Mouse (Mus musculus) frontal cortex, postnatal 36 days (tissue): ENCODE results near the gene Gfm1.

ENCODE experiments used
- DNase-seq, 2 experiments: peaks; one replicate each; pipeline ENCODE4 v3.0.0; 2022; ENCODE audit warnings: low spot score in 2 of 2

Gene Gfm1

GRCm38 (mm10) chr3:67429999-67430380 is at the start of gene Gfm1:
Gene Gfm1 (plus strand): TSS chr3:67430096.
- DNase-seq: peak; percentile 89 to 90

- DNase-seq: no peak
Measured at GRCm38 (mm10) chr3:67429338-67429998, 428 bp upstream of the Gfm1 start.

- no peak for DNase-seq
Measured at GRCm38 (mm10) chr3:67434011-67434410, 4.1 kb downstream of the Gfm1 start.

GRCm38 (mm10) chr3:67447143-67447542 is 17.2 kb downstream of the Gfm1 start:
- DNase-seq: no peak

GRCm38 (mm10) chr3:67449660-67450059 is 19.8 kb downstream of the Gfm1 start:
- DNase-seq: peak in 1 of 2 experiments; percentile 33

- DNase-seq: no peak
Measured at GRCm38 (mm10) chr3:67450601-67451210, 20.8 kb downstream of the Gfm1 start.

- no peak for DNase-seq
Measured at GRCm38 (mm10) chr3:67459881-67460280, 30.0 kb downstream of the Gfm1 start.

GRCm38 (mm10) chr3:67462015-67462414 is 32.1 kb downstream of the Gfm1 start:
- no peak for DNase-seq

- no peak for DNase-seq
Measured at GRCm38 (mm10) chr3:67462578-67462977, 32.7 kb downstream of the Gfm1 start.

GRCm38 (mm10) chr3:67463001-67463400 is 33.1 kb downstream of the Gfm1 start:
- DNase-seq: no peak

GRCm38 (mm10) chr3:67463450-67464372 is 33.8 kb downstream of the Gfm1 start, which contains the start of gene Lxn:
Gene Lxn (minus strand): TSS chr3:67463926.
- peak; percentile 70 to 76 for DNase-seq

GRCm38 (mm10) chr3:67466576-67466975 is 36.7 kb downstream of the Gfm1 start:
- DNase-seq: no peak

GRCm38 (mm10) chr3:67467281-67467680 is 37.4 kb downstream of the Gfm1 start:
- DNase-seq: no peak

- no peak for DNase-seq
Measured at GRCm38 (mm10) chr3:67471408-67472127, 41.7 kb downstream of the Gfm1 start.

- no peak for DNase-seq
Measured at GRCm38 (mm10) chr3:67473438-67473837, 43.5 kb downstream of the Gfm1 start.

- no peak for DNase-seq
Measured at GRCm38 (mm10) chr3:67479806-67480205, 49.9 kb downstream of the Gfm1 start.

- no peak for DNase-seq
Measured at GRCm38 (mm10) chr3:67482400-67482799, 52.5 kb downstream of the Gfm1 start.

GRCm38 (mm10) chr3:67485233-67485632 is 55.3 kb downstream of the Gfm1 start:
- no peak for DNase-seq

GRCm38 (mm10) chr3:67490156-67490555 is 60.3 kb downstream of the Gfm1 start:
- DNase-seq: no peak

GRCm38 (mm10) chr3:67492086-67492869 is 62.4 kb downstream of the Gfm1 start:
- no peak for DNase-seq

GRCm38 (mm10) chr3:67493132-67493531 is 63.2 kb downstream of the Gfm1 start:
- DNase-seq: peak in 1 of 2 experiments; percentile 5
